Mouse (Mus musculus): ENCODE results near the gene Tnfrsf21.

The Tnfrsf21 gene

DNA sequence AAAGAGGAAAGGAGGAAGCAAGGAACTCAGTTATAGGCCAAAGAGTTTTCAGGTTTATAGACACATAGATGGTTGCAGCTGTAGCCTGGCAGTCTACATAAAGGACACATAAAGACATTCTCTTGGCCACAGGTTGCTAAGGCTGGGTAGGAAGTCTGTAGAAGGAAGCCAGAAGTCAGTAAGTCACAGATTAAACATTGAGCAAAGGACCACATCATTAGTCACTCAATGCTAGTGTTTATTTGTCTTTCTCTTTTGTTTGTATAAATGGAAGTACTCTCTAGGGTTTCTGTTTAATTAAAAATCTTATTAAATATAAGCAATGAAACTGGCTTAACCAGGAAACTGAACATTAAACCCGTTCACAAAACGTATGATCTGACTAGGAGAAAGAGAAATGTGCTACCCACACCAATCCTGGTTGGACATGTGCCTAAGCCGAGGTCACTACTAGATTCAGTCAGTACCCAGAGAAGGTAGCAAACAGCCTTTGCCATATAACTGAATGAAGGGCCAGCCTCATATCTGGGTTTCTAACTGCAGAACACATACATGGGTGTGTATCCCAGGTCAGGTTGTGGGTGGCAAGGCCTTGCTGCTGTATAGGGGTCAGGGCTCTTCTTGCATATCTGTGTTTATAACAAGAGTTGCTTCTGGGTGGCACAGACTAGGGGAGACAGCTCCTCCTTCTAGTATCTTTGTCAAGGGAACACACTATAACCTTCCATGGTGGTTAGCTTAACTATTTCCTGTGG is 113.9 kb downstream of the Tnfrsf21 start:
- DNase-seq (ENCODE audit: low spot score) = no peak

DNA sequence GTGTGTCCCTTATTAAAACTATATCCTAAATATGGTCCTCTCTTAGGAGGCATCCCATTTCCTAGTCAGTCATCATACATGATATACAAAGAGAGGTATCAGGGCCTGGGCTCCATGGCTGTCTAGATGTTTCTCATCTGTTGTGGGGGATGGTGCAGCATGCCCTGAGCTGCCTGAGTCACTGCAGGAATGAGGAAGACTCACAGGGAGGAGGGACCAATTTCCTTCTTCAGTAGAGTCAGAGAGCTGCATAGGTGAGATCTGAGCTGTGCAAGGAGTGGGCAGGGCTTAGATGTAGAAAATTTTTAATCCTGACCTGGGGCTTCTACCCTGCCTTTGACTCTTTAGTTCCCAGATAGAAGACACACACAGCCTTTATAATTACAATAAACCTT is 114.5 kb downstream of the Tnfrsf21 start:
- DNase-seq (ENCODE audit: low spot score) = no peak

DNA sequence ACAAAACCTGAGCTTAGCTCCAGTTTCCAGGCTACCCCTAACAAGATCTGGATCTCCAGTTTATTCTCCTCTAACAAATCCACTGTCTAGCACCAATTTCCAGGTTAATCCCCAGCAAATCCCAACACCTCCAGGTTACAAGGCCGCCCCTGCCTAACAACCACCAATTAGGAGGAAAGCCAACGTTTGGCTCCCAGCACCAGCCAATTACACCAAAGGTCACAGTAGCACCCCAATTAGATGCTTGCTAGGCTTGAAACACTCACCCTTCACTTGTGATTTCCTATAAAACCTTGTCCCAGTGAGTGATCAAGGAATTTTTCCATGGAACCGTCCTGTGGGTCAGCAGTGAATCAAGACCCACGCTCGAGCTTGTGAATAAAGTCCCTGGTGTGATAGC is 116.1 kb downstream of the Tnfrsf21 start:
- DNase-seq (ENCODE audit: low spot score) = no peak

DNA sequence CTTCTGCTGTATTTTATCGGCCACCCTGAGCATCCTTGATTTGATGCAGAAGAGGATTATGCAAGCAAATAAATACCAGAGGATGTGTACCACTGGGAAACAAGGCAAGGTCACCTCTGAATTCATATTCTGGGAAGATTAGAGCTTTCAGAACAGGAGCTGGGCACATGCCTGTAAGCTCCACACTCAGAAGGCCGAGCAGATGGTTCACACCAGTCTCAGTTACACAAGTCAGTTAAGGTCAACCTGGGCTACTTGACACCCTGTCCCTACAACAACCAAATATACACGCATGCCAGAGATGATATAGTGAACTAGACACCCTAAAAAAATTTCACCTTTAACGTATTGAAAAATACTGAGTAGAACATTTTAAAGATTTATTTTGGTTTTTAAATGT is 116.8 kb downstream of the Tnfrsf21 start:
- no peak for DNase-seq (ENCODE audit: low spot score)

DNA sequence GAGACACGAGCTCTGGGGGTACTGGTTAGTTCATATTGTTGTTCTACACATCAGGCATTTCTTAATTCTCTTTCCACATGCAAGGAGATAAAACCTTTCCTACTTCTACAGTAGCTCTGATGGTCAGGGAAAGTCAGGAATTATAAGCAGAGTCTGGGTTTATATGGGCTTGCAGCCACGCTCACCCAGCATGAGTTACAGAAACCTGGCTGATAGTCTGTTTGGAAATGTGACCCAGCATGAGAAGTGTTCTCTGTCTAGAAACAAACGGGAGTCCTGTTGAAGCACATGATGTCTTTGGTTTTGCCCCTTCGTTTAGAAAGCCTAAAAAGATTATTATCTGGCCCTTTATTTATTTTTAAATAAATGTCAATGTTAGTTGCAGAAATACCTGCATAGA is 118.6 kb downstream of the Tnfrsf21 start:
- no peak for DNase-seq (ENCODE audit: low spot score)

DNA sequence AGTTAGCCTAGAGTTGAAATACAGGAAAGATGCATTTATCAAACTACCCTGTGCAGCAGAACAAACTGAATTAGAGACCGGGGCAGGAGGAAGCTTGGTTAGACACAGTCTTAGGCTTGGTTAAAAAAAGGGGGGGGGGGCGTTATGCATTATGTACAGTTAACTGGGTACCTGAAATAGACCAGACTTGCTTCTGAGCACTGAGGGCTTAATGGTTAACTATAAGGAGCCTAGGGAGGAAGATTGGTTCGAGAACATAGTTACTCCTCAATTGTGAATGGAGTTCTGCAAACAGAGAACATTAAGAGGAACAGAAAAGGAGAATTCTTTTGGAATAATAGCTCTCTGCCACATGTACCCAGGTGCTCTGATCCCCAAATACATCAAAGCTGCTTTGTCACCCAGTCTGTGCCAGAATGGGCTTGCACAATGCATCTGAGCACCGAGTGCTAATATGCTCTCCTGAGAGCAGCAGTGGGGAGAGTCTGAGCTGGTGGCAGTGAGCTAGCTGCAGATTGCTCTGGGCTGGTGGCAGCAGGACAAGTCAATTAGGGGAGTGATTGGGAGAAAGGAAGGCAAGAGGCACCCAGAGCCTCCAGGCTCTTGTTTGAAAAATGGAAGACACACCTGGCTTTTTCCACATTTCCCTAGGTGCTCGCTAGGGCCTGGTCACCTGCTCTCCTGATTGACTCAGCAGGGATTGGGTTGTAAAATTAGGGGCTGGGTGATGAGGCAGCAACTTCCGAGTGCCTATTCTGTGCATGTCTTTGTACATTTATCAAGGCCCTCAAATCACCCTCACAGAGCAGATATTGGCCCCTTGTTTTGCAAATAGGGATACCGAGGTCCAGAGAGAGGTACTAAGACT is 119.3 kb downstream of the Tnfrsf21 start:
- no peak for DNase-seq (ENCODE audit: low spot score)

DNA sequence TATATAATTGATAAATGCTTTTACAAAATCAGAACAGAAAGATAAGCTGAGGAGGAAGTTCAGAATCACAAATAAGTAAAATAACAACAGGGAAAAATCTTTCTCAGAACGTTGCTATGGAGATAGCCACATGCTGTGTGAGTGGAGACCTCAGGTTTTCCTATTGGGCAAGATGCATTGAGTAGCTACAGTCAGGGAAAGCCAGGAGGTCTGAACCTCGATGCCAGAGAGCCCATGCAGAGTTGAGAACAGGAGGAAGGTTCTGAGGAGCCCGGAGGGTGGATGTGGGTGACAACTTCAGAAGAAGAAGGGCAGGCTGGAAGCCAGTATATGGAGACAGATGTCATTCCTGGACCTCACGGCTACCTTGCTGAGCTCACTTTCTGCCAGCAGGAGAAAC is 120.4 kb downstream of the Tnfrsf21 start:
- DNase-seq (ENCODE audit: low spot score) = no peak

DNA sequence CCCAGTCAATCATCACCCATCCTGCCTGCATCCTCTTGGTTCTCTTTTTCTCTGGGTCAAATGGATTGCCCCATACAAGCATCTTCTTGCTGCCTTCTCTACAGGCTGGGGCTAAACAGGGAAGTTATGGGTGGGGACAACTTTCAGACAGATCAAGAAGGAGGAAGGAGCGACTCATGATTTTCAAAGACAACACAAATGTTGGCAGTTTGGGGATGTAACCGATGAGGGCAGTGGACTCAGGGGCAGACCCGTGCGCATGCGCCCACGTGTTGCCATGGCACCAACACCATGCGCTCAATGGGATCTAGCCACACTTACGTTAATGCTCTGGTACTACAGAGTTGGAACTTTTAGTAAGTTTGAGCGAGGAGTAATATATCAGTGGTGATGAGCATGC is 121.5 kb downstream of the Tnfrsf21 start:
- DNase-seq (ENCODE audit: low spot score) = no peak

DNA sequence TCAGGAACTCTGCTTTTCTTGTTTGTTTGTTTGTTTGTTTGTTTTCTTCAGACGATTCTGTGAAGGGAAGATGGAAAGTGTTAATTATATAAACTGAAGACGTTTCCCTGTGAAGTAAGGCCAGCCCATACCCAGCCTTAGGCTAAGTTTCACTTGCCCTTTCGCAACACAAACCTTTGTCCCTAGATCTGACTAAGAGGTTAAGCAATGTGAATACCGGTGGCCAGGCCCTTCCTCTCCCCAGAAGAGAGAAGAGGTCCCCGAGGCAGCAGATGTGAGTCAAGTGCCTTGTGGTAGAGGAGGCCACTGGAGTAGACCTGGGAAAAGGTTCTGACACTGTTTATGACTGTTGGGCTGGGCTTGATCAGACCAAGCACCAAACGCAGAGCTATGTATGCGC is 122.0 kb downstream of the Tnfrsf21 start:
- no peak for DNase-seq (ENCODE audit: low spot score)
